Mouse (Mus musculus): ENCODE data around the gene Rad17. TPM values are rescaled to one million over a fixed set of nuclear protein-coding genes. Genes with fewer than 3 reads are reported as not detected.

Gene Rad17
- polyA plus RNA-seq, 1 experiment from 2014 or later = 22.5 TPM

DNA sequence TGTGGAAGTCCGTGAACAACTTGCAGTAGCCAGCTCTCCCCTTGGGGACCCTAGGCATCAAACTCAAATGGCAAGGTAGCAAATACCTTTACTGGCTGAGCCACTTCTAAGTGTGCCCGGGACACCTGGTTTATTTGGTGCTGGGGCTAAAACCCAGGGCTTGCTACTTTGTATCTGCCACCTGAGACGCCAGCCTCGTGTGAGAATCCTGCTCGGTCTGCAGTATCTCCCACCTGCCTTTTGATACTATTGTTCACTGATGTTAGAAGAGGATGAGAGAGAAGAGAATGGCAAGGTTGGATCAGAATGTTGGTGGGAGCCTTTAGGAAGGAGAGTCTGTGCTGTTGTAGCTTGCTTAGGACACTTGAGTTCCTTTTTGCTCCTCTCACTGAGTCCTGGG is 7.2 kb upstream of the Rad17 start:
- WGBS = 90% methylated on average over 5 of the region's 5 CpGs
- Histone ChIP-seq H3K4me3 (no peak overlapping the region), H3K9me3 (no peaks in the 10 kb centered on the region), H3K27me3 (no peaks in the 10 kb centered on the region), H3K4me1 (no peaks in the 10 kb centered on the region), H3K27ac (replicated peaks) (no peak overlapping the region), H3K36me3 (peaks cover 6% of the 10 kb centered on the region; the same call in 1 of the 2 replicates), H3K4me2 (replicated peaks) (no peak overlapping the region), H3K9ac (replicated peaks) (no peak overlapping the region)
- no peak for ATAC-seq (ENCODE audit: low FRiP score, low read depth)

DNA sequence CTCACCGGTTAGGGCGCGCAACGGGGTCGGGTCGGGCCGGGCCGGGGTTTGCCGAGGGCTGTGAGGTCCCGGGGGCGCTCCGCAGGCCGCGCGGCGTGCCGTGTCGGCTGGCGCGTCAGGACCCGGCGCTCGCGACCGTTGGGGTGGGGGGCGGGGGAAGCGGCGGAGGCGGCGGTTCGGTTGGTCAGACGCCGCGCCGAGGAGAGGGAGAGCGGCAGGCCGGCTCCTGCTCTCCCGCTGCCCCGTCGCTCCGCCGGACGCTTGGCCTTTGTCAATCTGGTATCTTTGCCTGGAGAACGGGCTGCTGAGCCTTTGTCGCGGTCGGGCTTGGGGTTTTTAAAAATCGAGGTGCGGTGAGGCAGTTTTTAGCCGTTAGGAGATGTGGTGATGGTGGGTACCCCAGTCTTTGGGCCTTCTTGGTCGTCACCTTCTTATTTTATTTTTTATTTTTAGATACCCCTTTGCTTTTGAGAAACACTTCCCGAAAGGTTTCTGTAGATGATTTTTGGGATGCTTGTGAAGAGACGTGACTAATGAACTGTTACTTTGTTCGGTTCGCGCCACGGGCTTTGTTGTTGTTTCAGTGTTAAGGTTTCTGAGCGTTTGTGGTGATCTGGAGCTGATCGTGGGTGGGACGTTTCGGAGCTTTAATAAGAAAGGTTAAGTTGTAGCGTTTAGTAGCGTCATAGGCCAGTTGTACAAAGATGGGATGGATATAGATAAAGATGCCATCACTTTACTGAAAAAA is 762 bp upstream of the Rad17 start, which contains the start of gene Taf9:
Gene Taf9, plus strand, starts transcription at position 141 of the 748 bp plus-strand sequence.
- WGBS = under 1% methylated on average over 62 of the region's 63 CpGs

DNA sequence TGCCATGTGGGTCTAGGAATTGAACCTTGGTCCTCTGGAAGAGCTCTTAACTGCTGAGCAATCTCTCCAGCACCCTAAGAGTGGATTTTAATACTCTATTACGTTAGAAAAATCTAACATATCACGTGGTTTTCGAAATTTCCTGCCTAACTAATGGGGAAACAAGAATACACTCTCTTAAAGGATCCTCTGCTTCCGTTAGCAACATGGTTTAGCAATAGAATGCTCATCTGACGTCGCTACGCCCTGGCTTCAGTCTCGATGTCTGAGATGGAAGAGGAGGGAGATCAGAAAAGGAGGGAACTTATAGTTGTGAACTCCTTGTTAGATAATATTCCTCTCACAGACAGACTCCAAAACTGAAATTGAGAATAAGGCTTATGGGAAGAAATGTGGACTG is 2.6 kb downstream of the Rad17 start:
- Histone ChIP-seq H3K36me3 (peaks cover 40% of the 10 kb centered on the region), H3K9me3 (no peaks in the 10 kb centered on the region), H3K4me1 (peaks cover 12% of the 10 kb centered on the region), H3K27ac (replicated peaks) (no peak overlapping the region), H3K4me3 (no peak overlapping the region), H3K9ac (replicated peaks) (no peak overlapping the region), H3K27me3 (no peaks in the 10 kb centered on the region), H3K4me2 (replicated peaks) (no peak overlapping the region)
- WGBS = 96% methylated on average over 8 of the region's 8 CpGs
- no peak for ATAC-seq (ENCODE audit: low FRiP score, low read depth)

More for the DNA sequence above, 762 bp upstream of the Rad17 start, which contains the start of gene Taf9:
- peak within 1 kb of the TSS; percentile 96 for H3K27ac ChIP-seq (replicated peaks)
- ATAC-seq (ENCODE audit: low FRiP score, low read depth) = no peak
- peaks cover 12% of the 10 kb centered on the region for H3K4me1 ChIP-seq
- H3K36me3 ChIP-seq = peaks cover 13% of the 10 kb centered on the region
- H3K9me3 ChIP-seq = no peaks in the 10 kb centered on the region
- H3K4me2 ChIP-seq (replicated peaks) = peak within 1 kb of the TSS; percentile 90
- H3K9ac ChIP-seq (replicated peaks) = peak within 1 kb of the TSS; percentile 86
- H3K27me3 ChIP-seq = no peaks in the 10 kb centered on the region
- H3K4me3 ChIP-seq = peak within 1 kb of the TSS; percentile 89

DNA sequence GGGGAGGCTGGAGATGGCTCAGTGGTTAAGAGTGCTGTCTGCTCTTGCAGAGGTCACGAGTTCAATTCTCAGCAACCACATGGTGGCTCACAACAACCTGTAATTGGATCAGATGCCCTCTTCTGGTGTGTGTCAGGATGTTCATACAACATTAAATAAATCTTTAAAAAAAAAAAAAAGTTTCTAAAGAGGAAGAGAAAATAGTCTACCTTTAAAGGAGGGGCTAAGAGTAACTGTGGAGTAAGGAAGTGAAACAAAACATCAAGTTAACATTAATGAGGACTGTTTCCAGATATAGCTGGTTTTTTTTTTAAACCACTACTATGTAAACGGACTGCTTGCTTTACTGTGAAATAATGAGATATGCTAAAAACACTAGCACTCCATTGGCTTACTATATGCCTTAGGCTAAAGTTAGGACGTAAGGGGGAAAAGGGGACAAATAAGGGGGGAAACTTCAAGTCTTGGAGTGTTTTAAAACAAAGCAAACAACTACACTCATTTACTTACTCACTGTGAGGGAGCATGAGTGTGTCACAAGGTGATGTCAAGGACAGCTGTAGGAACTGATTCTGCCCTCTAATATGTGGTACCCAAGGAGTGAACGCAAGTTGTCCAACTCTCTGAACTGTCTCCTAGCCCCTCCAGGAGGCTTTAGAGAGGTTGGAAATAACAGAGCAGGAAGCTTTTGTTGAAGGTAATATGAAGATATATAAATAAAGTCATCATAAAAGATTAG is 8.2 kb downstream of the Rad17 start:
- Histone ChIP-seq H3K27ac (replicated peaks) (no peak overlapping the region), H3K4me2 (replicated peaks) (no peak overlapping the region), H3K36me3 (peaks cover 74% of the 10 kb centered on the region), H3K27me3 (no peaks in the 10 kb centered on the region), H3K9me3 (no peaks in the 10 kb centered on the region), H3K4me3 (no peak overlapping the region), H3K4me1 (no peaks in the 10 kb centered on the region), H3K9ac (replicated peaks) (no peak overlapping the region)
- 94% methylated on average over 4 of the region's 4 CpGs for WGBS
- ATAC-seq (ENCODE audit: low FRiP score, low read depth) = no peak

DNA sequence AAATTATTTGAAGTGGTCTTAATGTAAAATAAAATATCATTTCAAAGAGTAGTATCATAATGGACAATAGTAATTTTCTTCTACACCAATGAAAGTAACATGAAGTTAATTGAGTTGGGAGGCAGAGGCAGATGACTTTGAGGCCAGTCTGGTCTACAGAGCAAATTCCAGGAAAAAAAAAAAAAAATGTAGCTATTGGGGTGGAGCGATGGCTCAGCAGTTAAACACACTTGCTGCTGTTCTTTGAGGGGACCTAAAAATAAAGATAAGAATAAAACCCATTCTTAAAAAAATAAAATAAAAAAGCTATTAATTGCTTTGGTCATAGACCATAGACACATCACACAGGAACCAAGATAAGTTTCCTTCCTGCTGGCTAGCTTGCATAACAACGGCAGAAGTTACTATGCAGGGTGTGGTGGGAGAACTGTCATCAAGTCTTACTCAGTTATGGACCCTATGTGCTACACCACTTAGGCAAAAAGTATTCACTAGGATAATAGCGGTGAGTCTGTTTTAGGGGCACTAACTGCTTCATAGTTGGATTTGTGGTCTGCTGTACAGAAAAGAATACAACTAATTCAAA is 16.7 kb downstream of the Rad17 start:
- no peak overlapping the region for H3K4me2 ChIP-seq (replicated peaks)
- peaks cover 62% of the 10 kb centered on the region for H3K36me3 ChIP-seq
- no peak overlapping the region for H3K9ac ChIP-seq (replicated peaks)
- no peak overlapping the region for H3K27ac ChIP-seq (replicated peaks)
- 98% methylated on average over 3 of the region's 3 CpGs for WGBS
- no peaks in the 10 kb centered on the region for H3K4me1 ChIP-seq
- ATAC-seq (ENCODE audit: low FRiP score, low read depth) = no peak
- no peak overlapping the region for H3K4me3 ChIP-seq
- no peaks in the 10 kb centered on the region for H3K9me3 ChIP-seq
- H3K27me3 ChIP-seq = no peaks in the 10 kb centered on the region

DNA sequence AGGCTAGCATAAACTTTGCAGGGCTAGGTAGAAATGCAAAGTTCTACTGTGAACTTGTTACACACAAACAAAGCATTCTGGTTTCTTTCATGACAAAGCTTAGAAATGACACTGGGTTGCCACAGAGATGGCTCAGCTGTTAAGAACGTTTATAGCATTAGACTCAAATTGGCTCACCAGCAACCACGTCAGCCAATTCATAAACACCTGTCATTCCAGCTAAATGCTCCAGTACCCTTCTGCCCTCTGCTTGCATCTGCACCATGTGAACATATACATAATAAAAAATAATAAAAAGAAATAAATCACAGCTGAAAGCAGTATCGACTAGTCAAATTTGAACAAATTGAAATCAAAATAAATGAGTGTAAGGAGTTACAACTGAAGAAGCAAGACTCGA is 28.6 kb downstream of the Rad17 start:
- no peaks in the 10 kb centered on the region for H3K9me3 ChIP-seq
- ATAC-seq (ENCODE audit: low FRiP score, low read depth) = no peak
- no peak overlapping the region for H3K27ac ChIP-seq (replicated peaks)
- no peak overlapping the region for H3K4me2 ChIP-seq (replicated peaks)
- H3K4me1 ChIP-seq = no peaks in the 10 kb centered on the region
- no peak overlapping the region for H3K4me3 ChIP-seq
- H3K9ac ChIP-seq (replicated peaks) = no peak overlapping the region
- peaks cover 6% of the 10 kb centered on the region for H3K27me3 ChIP-seq
- peaks cover 70% of the 10 kb centered on the region for H3K36me3 ChIP-seq
- WGBS = 92% methylated on average over 4 of the region's 4 CpGs

DNA sequence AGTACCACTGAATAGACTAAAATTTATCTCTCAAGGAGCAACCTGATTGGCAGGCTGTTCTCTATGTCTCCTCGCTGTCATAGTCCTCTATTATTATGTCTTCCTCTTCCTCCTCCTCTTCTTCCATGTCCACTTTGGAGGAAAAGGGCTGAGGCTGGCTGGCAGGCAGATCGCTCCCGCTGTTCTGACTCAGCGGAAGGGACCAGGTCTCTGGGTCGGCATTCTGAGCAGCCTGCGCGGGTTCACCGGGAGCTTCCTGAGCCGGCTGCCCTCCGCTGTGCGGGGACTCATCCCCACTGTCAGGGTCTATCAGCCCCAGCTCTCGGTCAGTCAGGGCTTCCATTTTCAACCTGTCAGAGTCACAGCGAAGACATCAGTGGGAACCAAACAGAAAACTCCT is 33.3 kb downstream of the Rad17 start:
- H3K4me2 ChIP-seq (replicated peaks) = no peak overlapping the region
- H3K9ac ChIP-seq (replicated peaks) = no peak overlapping the region
- peaks cover 36% of the 10 kb centered on the region for H3K36me3 ChIP-seq
- H3K27me3 ChIP-seq = peaks cover 21% of the 10 kb centered on the region
- no peaks in the 10 kb centered on the region for H3K9me3 ChIP-seq
- 81% methylated on average over 13 of the region's 13 CpGs for WGBS
- H3K27ac ChIP-seq (replicated peaks) = no peak overlapping the region
- ATAC-seq (ENCODE audit: low FRiP score, low read depth) = no peak
- no peak overlapping the region for H3K4me3 ChIP-seq
- H3K4me1 ChIP-seq = peaks cover 7% of the 10 kb centered on the region

DNA sequence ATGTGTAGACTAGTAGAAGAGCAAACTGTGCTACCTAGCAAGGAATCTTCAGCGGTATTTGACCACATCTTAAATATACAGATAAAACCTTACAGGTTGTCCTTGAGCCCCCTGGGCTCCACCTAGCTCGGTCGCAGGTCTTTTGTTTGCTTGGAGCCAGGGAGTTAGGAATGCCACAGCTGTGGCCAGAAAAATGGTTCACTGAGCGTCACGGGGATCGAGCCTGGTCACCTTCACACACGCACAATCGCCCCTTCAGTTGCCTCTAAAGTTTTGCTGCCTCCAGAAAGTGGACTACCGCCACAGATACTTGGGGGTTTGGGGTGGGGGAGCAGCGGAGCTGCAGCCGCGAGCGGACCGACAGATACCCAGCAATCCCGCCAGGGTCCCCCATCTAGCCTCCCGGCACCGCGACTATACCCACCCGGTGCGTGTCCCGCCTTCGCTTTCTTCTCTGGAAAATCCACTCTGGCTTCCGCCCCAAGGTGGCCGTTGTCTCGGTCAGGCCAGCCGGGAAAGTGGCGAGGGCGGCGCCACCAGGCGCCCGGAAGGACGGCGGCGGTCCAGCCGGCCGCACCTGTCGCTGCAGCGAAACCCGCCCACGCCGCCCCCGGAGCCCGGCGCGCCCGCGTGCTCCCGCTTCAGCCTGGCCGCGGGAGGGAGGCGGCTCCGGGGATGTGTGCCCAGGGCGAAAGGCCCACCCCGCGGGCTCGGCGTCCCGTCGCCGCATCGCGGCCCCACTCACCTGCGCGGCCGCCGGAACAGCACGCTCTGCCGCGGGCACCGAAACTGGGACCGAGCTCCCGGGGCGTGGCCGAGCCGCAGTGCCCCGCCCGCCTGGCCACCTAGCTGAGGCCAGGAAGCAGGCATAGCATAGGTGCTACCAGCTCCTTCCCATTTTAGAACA is 34.4 kb downstream of the Rad17 start, which contains the start of gene Marveld2:
Gene Marveld2, minus strand, starts transcription at position 791 of the 907 bp plus-strand sequence.
- Histone ChIP-seq H3K4me3 (peak within 1 kb of the TSS; percentile 62), H3K9me3 (no peaks in the 10 kb centered on the region), H3K36me3 (peaks cover 24% of the 10 kb centered on the region), H3K9ac (replicated peaks) (peak within 1 kb of the TSS; percentile 74), H3K4me1 (peaks cover 7% of the 10 kb centered on the region), H3K27me3 (peaks cover 21% of the 10 kb centered on the region), H3K4me2 (replicated peaks) (peak within 1 kb of the TSS; percentile 97), H3K27ac (replicated peaks) (no peak within 1 kb of the TSS)
- ATAC-seq (ENCODE audit: low FRiP score, low read depth) = peak; percentile 54; the same call in 1 of the 2 replicates
- WGBS = 1% methylated on average over 77 of the region's 77 CpGs

DNA sequence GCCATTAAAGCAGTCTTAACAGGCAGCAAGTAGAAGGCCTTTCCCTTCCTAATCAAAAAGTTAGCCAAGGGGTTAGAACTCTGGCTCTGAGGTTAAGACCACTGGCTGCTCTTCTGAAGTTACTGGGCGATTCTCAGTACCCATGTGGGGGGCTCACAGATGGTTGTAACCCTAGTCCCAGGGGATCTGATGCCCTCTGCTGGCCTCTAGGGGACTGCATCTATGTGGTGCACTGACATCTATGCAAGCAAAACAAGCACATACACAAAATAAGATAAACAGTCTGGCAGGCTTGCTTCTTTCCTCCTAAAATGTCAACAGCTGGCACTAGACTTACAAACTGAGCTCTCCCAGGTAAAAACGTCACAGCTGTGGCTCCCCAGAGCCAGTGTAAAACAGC is 37.9 kb downstream of the Rad17 start:
- Histone ChIP-seq H3K4me1 (peaks cover 7% of the 10 kb centered on the region), H3K27me3 (peaks cover 21% of the 10 kb centered on the region), H3K4me3 (no peak overlapping the region), H3K27ac (replicated peaks) (no peak overlapping the region), H3K9me3 (peaks cover 1% of the 10 kb centered on the region; the same call in 1 of the 2 replicates), H3K9ac (replicated peaks) (no peak overlapping the region), H3K36me3 (peaks cover 5% of the 10 kb centered on the region), H3K4me2 (replicated peaks) (no peak overlapping the region)
- 60% methylated on average over 2 of the region's 2 CpGs for WGBS
- no peak for ATAC-seq (ENCODE audit: low FRiP score, low read depth)

DNA sequence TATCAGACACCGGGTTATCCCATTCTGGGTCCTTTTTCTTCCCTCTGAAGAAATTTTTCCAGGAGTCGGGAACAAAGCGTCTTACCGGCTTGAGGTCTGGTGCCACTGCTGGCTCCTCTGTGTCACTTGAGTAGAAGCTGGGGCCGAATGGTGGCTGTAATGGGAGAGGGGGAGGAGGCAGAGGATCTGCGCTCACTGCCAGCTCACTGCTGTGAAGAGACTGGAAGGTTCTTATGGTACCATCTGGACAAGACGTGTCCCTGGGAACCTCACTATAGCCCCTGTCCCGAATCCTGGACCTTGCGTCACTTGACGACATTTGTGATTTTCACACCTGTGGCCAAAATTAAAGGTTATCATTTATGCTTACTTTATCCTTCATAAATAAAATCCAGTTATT is 38.6 kb downstream of the Rad17 start:
- H3K4me2 ChIP-seq (replicated peaks) = no peak overlapping the region
- no peaks in the 10 kb centered on the region; the same call in 1 of the 2 replicates for H3K36me3 ChIP-seq
- H3K9ac ChIP-seq (replicated peaks) = no peak overlapping the region
- H3K27ac ChIP-seq (replicated peaks) = no peak overlapping the region
- H3K27me3 ChIP-seq = peaks cover 15% of the 10 kb centered on the region
- ATAC-seq (ENCODE audit: low FRiP score, low read depth) = no peak
- WGBS = 94% methylated on average over 10 of the region's 10 CpGs
- H3K4me1 ChIP-seq = peaks cover 7% of the 10 kb centered on the region
- peaks cover 5% of the 10 kb centered on the region; the same call in 1 of the 2 replicates for H3K9me3 ChIP-seq
- H3K4me3 ChIP-seq = no peak overlapping the region

DNA sequence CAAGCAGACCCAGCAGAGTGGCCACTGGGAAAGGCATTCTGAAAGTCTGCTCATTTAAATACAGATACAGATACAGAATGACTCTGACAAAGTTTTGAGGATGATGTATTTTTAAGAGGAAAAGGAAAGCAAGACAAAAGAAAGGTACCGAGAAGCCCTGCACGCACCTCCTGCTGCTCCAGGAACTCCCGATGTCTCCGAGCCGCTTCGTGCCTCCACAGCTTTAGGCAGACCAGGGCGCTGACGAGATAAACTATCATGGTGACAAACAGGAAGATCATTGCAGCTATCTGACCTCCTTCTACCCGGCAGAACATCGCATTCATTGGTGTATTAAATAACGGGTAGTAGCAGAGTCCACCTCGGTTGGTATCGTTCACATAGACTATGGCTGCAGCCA is 39.6 kb downstream of the Rad17 start:
- peaks cover 2% of the 10 kb centered on the region; the same call in 1 of the 2 replicates for H3K4me1 ChIP-seq
- H3K4me3 ChIP-seq = no peak overlapping the region
- H3K27ac ChIP-seq (replicated peaks) = no peak overlapping the region
- H3K36me3 ChIP-seq = no peaks in the 10 kb centered on the region
- H3K9me3 ChIP-seq = peaks cover 5% of the 10 kb centered on the region; the same call in 1 of the 2 replicates
- H3K4me2 ChIP-seq (replicated peaks) = no peak overlapping the region
- no peak for ATAC-seq (ENCODE audit: low FRiP score, low read depth)
- no peak overlapping the region for H3K9ac ChIP-seq (replicated peaks)
- 93% methylated on average over 13 of the region's 13 CpGs for WGBS
- H3K27me3 ChIP-seq = peaks cover 8% of the 10 kb centered on the region; the same call in 1 of the 2 replicates
